Mouse (Mus musculus) liver (tissue): Measurements from ENCODE around the gene Sugp2.

Experiments
- DNase-seq: peaks from one replicate; pipeline ENCODE4 v3.0.0-alpha.2; 2020; ENCODE audit warnings: mixed read lengths

Gene Sugp2

DNA sequence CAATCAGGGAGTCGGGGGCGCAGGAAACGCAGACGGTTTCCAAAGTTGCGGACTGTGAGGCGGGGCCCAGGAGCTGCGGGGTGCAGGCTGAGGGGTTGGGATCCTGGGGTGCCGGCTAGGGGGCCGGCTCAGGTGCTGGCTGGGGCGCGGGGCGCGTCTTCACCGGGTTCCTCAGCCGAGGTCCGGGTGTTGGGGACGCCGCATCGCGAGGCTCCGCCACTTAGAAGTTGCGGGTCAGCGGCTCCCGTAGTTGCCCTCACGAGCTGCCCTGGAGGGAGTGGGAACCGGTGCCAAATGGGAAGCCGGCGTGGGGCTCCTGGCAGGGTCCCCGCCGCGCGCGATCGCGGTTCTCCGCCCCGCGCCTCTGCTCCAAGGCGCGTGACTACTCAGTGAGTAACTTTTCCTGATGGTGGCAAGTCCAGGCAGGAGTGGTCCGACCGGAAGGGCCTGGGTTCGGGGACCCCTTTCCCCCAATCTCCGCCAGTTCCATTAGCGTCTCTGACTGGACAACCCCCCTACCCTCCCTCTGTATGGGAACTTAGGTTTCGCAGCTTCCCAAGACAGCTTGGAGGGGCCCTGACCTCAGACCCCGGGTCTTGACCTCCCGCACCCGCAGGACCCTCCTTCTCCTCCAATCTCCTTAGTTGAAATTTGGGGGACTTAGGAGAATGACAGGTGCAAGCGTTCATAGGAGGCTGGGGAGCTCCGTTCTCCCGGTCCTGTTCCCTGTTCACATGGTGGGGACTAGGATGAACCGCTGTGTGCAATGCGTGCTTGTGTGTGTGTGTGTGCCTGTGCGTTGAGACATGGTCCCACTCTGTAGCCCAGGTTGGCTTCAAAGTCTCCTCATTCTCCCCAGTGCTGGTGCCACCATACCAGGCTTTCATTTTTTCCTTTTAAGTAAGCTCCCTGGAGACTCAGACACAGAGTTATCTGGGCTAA, 49.4 kb downstream of the Sugp2 start:
- DNase-seq = no peak

DNA sequence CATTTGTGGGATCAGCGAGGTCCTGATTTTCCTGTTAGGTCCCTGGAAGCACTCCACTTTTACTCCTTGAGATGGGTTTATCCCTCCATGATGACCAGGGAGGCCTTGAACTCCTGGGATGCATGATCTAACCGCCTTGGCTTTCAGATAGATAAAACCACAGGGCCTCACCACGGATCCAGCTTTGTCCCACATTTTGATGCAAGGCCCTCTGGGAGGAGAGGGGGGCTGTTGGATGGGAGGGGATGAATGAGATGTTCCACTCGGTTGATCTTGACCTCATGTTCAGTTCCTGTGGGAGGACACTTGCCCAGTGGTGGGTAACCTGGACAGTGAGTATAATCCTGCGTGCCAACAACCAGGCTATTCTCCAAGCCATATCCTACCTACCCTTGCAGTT, 50.4 kb downstream of the Sugp2 start:
- DNase-seq = no peak

DNA sequence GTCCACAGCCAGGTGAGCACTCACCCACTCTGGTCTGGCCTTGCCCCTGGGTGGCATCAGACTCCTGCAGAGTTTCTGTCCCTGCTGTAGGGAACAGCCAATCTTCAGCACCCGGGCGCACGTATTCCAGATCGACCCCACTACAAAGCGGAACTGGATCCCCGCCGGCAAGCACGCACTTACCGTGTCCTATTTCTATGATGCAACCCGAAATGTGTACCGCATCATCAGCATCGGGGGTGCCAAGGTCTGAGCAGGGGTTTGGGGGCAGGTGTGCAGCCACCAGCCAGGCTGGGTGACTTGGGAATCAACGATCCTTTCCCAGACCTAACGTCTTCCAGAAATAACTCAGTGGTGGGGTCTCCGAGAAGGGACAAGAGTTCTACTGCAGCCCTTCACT, 51.3 kb downstream of the Sugp2 start:
- DNase-seq = no peak

DNA sequence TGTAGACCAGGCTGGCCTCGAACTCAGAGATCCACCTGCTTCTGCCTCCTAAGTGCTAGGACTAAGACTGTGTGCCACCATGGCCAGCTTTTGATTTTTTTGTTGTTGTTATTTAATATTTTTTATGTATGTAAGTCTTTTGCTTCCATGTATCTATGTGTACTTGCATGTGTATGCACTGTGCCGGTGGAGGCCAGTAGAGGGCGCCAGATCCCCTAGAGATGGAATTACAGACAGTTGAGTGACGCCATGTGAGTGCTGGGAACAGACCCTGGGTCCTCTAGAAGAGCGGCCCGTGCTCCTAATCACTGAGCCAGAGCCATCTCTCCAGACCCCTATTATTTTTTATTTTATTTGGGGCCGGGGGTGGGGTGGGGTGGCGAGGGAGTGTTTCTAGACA, 52.7 kb downstream of the Sugp2 start:
- DNase-seq = peak; percentile 53

DNA sequence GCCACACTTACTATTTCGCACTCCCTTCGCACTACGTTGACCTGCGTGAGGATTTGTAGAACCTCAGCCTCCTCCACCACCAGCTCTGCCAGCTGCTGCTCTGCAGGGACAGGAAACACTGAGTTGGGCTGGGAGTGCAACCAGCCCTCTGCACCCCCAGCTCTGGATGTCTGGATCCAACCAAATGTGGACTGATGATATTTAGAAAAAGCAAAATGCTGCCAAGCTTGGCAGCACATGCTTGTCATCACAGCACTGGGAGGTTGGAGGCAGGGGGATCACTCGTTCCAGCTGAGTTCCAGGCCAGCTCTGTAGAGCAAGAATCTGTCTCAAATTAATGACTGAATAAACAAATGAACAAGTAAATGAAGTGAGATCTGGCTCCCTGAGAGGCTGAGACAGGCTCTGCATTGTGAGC, 60.0 kb downstream of the Sugp2 start:
- no peak for DNase-seq

DNA sequence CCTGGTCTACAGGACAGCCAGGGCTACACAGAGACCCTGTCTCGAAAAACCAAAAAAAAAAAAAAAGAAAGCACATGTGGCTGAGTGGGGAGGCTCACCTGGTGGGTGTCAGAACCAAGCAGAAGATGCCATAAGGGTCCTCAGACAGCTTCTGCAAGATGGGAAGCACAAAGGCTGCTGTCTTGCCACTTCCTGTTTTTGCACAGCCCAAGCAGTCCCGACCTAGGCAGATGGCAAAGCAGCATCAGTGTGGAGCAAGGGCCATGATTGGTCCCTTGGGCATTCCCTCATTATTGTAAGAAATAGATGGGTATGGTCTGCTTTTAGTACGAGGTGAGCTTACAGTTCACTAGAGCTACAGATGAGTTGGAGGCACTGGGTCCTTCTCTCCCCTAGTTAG, 66.9 kb downstream of the Sugp2 start:
- DNase-seq = no peak

DNA sequence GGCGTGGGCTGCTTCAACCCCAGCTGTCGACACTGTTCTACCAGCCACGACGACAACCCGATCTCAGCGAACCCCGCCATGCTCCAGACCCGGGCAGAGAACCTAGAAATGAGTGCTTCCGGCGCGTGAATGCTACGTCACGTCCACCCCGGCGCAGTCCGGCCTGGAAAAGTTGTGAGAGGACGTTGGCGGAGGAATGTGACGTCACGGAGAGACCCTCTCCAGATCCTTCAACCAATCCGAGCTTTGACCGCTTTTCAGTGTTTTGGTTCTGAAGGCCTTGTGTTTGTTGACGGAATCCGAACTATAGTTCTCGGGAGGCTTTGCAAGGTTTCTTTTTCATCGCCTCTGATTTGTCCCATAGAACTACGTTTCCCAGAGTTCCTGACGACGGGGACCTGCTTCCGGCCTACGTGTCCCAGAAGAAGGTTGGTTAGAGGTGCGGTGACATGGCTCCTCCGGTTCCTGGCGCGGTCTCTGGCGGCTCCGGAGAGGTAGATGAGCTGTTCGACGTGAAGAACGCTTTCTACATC, 68.4 kb downstream of the Sugp2 start, which contains the start of the genes Ddx49 and Cope:
Gene Ddx49 (minus strand): TSS at position 132 of the 533 bp plus-strand sequence.
Gene Cope (plus strand): TSS at position 161 of the 533 bp plus-strand sequence.
- peak; percentile 90 for DNase-seq

DNA sequence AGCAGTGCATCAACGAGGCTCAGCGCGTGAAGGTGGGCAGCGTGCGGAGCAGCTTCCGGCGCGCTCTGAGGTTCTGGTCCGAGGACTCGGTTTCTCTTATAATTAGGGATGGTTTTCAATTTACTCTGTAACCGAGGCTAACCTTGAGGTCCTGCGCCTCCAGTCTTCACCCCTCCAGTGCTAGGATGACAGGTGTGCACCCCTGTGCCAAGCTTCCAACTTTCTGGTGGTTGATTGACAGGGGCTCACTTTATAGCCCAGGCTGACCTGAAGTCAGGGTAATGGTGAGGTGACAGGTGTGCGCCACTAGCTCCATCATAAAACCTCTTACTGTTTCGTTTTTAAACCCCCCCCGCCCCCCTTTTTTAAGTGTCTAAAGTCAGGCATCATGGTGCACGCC, 68.9 kb downstream of the Sugp2 start:
- DNase-seq = no peak

DNA sequence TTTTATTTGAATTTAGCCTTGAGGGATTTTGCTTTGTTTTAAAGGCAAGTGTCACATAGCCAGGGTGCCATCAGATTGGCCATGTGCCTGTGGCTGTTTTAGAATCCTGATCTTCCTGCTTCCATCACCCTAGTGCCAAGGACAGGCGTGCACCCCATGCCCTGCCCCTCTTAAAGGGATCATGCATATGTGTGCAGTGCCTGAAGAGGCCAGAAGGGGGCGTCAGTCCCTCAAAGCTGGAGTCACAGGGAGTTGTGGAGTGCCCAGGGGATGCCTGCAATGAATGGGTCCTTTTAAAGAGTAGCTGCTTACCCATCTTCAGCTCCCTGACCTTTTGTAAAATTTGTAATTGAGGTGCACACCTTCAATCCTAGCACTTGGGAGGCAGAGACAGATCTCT, 75.3 kb downstream of the Sugp2 start:
- peak; percentile 40 for DNase-seq

DNA sequence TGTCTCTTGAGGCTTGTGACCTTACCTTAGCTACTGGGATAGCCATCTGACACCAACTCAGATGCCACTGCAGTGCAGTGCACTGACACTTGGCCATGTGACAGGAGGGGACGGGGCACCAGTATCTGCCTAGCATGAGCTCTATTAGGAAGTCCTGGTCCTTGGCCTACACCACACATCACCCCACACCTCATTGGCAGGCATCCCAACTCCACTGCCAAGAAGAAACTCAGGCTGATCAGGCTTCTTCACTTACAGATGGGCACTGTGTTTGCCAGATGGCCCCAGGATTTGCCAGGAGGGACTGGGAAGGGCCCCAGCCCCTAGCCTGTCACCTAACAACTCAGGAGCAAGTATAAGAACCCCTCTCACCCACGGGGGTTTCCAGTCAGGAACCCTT, 79.4 kb downstream of the Sugp2 start:
- DNase-seq = no peak

DNA sequence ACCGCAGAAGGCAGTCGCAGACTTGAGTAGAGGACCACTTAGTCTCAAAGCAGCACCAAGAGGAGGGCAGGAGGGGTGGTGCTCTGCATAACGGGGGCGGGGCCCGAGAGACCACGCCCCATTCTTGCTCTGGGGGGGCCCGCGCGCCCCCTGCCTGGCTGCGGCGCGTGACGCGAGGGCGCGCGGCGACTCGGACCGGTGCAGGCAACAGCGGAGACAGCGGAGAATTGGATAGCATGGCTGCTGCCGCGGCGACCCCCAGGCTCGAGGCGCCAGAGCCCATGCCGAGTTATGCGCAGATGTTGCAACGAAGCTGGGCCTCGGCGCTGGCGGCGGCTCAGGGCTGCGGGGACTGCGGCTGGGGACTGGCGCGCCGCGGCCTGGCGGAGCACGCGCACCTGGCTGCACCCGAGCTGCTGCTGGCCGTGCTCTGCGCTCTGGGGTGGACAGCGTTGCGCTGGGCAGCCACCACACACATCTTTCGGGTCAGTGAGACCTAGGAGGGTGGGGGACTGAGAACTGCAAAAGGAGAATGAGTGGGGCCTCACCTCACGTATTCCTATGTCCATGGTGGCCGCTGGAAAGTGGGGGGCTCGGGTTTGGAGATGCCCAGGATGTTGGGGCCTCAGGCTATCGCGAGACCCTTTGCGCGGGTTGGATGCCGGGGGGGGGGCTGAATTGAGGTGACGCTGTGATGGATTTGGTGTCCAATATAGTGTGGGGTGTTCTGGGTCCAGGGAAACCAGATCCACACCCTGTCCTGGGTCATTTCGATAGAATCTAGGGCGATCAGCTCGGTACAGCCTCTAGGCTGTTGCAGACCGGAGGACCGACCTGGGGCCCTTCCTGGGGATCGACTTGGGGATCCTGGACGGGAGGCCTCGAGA, 81.8 kb downstream of the Sugp2 start, which contains the start of gene Cers1:
Gene Cers1 (plus strand): TSS at position 152 of the 887 bp plus-strand sequence.
- DNase-seq = peak; percentile 70

DNA sequence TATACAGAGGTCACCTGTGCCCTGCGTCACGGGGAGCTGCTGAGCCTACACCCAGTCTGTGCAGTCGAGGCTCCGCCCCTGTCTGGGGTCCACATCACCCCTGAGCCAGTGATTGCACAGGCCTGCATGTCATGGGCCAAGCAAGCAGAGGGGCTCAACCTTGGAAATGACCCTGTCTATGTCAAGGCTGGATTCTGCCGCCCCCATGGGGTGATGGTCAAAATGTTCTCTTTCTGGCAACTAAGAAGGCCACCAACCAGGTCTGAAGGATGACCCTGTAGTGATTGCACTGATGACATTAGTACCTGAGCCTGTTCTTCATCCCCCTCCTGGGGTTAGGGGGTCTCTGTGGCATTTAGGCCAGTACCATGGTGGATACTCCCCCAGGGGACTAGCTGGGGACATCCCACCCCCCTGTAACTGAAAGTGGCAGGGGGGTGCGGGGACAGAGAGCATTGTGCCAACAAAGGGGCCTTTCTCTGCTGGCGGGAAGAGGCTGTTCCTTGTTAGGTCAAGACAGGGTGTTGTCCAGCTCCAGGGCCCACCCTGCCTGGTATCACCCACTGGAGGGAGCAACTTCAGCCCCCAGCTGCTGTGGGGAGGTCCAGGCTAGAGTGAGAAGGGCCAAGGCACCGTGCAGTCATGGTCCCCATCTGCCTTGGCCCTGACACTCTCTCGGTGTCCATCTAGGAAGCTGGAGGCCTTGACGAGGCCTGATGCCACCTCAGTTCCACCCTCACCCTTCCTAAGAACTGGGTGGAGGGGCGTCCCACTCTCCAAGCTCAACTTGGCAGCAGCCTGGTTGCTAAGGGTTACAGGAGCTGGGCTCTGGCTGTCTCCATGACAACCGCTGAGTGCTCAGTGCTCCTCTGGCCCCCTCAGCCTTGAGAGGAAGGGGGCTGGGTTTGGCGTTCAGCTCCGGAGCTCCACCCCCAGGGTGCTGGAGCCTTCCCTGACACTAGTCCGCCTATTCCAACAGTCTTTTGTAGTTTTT, 82.8 kb downstream of the Sugp2 start:
- peak; percentile 51 for DNase-seq

DNA sequence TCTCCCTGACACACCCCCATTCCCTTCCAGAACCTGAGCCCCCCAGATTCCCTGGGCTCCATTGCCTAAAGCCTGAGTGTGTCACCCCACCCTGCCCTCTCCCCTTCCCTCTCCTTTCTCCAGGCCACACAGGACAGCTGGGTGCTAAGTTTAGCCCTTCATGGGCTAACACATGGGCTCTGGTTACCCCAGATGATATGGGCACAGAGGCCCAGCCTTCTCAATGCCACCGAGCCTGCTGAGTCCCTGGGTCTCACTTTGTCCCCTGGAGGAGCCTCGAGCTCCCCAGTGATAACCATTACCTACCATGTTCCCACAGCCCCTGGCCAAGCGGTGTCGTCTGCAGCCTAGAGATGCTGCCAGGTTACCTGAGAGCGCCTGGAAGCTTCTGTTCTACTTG, 83.8 kb downstream of the Sugp2 start:
- no peak for DNase-seq

DNA sequence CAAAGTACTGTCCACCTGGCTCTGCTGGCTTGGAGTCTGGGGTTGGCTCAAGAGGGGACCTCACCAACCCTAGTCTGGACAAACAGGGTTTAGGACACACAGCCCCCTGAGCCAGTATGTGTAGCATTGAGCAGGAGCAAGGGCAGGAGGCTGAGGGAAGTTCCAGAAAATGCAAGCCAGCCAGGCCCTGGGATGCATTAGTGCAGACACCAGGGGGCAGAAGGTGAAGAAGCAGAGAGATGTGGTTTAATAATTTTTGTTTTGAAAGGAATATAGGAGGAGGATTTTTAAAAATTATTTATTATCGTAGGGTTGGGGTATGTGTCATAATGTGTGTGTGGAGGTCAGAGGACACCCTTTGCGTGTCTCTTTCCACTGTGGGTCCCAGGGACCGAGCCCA, 89.7 kb downstream of the Sugp2 start:
- no peak for DNase-seq

DNA sequence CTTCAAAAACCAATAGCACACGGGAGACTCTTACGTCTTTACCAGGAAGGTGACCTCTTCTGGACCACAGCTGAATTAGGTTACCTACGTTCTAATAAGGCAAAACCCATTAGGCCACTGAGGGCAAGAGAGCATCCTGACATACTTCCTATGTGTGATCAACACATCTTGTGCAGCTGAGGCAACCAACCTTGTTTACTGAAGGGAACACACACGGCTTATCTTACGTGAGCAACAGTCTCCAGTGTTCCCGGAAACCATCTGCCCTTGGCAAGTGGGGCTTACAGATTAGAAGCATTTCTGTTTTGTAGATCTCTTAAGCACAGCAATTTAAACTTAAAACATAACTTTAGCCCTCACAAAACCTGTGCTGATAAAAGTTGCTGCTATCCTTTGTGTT, 93.5 kb downstream of the Sugp2 start:
- peak; percentile 66 for DNase-seq

DNA sequence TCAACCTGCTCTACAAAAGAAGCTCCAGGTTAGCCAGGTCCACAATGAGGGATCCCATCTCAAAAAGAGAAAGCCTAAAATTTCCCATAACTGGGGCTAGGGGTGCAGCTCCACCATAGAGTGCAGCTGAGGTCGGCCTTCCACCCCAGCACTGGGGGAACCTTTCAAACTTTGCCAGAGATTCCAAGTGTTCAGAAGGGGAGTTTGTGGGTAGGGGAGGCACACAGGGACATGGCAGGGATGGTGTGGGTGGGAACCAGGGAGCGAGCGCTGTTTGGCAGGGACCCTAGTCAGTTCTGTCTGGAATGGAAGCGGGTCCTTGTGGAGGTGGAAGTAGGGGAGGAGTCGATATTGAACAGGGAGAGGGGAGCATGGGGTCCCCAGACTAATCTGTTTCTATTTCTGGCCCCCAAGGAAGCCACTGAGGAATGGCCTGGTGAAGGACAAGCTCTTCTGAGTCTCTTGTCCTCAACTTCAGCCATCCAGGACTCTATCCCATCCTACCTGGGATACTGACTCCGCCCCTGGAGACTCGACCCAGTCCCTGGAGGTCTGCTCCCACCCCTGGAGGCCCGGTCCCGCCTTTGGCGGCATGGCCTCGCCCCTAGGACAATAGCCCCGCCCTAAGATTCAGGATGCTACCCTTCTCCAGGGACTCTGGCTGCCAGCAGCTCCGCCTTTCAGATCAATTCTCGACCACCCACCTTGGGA, 95.3 kb downstream of the Sugp2 start, which contains the start of gene Gdf1:
Gene Gdf1 (plus strand): TSS at position 694 of the 711 bp plus-strand sequence.
- DNase-seq = peak; percentile 58
